Mouse (Mus musculus) spleen, adult 2 months (tissue): Measurements from ENCODE around the gene Fam129b.

ENCODE experiments used
- CTCF ChIP-seq: fragments of 200-500 bp; IDR thresholded peaks from 2 replicates; pipeline ENCODE4 v1.5.1; 2011; ENCODE audit warnings: mild to moderate bottlenecking, inconsistent platforms; ENCODE audit not compliant: insufficient read depth, insufficient read length, insufficient replicate concordance; ENCODE audit errors: extremely low read depth
- POLR2A ChIP-seq: fragments of 200-500 bp; IDR thresholded peaks from 2 replicates; pipeline ENCODE4 v1.6.1; 2011; ENCODE audit warnings: low read depth, low read length, inconsistent platforms

GRCm38 (mm10) chr2:32834496-32834895 is 41.4 kb upstream of the Fam129b start:
- TF ChIP-seq CTCF (no peak), POLR2A (no peak)
